Mouse (Mus musculus) lung, postnatal 0 days (tissue): Measurements from ENCODE around the gene Dnajc8. TPM values are rescaled to one million over a fixed set of nuclear protein-coding genes. Genes with fewer than 3 reads are reported as not detected.

Experiments
- ATAC-seq: fragments of 200-750 bp; cut with Nextera tagmentation; 2 replicates; pipeline ENCODE4 v1.8.0; 2017; ENCODE audit warnings: moderate library complexity
- DNase-seq: peaks from one replicate; pipeline ENCODE4 v3.0.0-alpha.2; 2016; ENCODE audit warnings: low spot score
- H3K27ac ChIP-seq: fragments of 300-500 bp; sonication (generic); 2 replicates; pipeline ENCODE4 v1.5.1; 2014; ENCODE audit warnings: antibody characterized with exemption, mild to moderate bottlenecking, low read length, mixed read lengths
- H3K27me3 ChIP-seq: fragments of 300-500 bp; sonication (generic); replicated peaks from 2 replicates; pipeline ENCODE4 v1.6.1; 2014; ENCODE audit warnings: low read length, mixed read lengths; ENCODE audit not compliant: insufficient read depth
- H3K36me3 ChIP-seq: fragments of 300-500 bp; sonication (generic); 2 replicates; pipeline ENCODE4 v1.6.1; 2014; ENCODE audit warnings: low read length, mixed read lengths; ENCODE audit not compliant: insufficient read depth
- H3K4me1 ChIP-seq: fragments of 300-500 bp; sonication (generic); 2 replicates; pipeline ENCODE4 v1.6.1; 2014; ENCODE audit warnings: antibody characterized with exemption, low read depth, low read length, mixed read lengths; ENCODE audit not compliant: insufficient read depth
- H3K4me2 ChIP-seq: fragments of 300-500 bp; sonication (generic); replicated peaks from 2 replicates; pipeline ENCODE4 v1.6.1; 2014; ENCODE audit warnings: low read depth, mild to moderate bottlenecking, low read length, moderate library complexity, mixed read lengths
- H3K4me3 ChIP-seq: fragments of 300-500 bp; sonication (generic); 2 replicates; pipeline ENCODE4 v1.5.1; 2014; ENCODE audit warnings: low read depth, low read length
- H3K9ac ChIP-seq: fragments of 300-500 bp; sonication (generic); replicated peaks from 2 replicates; pipeline ENCODE4 v1.6.1; 2014; ENCODE audit warnings: low read depth, mild to moderate bottlenecking
- H3K9me3 ChIP-seq: fragments of 300-500 bp; sonication (generic); 2 replicates; pipeline ENCODE4 v1.6.1; 2016; ENCODE audit warnings: low read length, mixed read lengths
- CTCF ChIP-seq: IDR thresholded peaks from 2 replicates; pipeline ENCODE4 v1.5.1; 2016; ENCODE audit warnings: antibody characterized with exemption, mild to moderate bottlenecking
- EP300 ChIP-seq: IDR thresholded peaks from 2 replicates; pipeline ENCODE4 v1.6.1; 2016; ENCODE audit warnings: antibody characterized with exemption, mild to moderate bottlenecking, control low read depth
- WGBS: fragments of 180-500 bp; shearing (Covaris S2); extraction: QIAGEN DNeasy Blood & Tissue Kit; methylation state at CpG from one replicate; pipeline ENCODE4 v1.1.7; 2014; 5-methylcytosine and 5-hydroxymethylcytosine counted together
- polyA plus RNA-seq: library from polyadenylated mRNA; unstranded; fragments of >200 nt; fragmentation: Nextera tagmentation; extraction: Ambion mirVana; gene quantifications from 2 replicates; pipeline ENCODE4 v1.2.1, GENCODE M21; 2015

The Dnajc8 gene
- polyA plus RNA-seq, 1 experiment from 2014 or later = 182 TPM

DNA sequence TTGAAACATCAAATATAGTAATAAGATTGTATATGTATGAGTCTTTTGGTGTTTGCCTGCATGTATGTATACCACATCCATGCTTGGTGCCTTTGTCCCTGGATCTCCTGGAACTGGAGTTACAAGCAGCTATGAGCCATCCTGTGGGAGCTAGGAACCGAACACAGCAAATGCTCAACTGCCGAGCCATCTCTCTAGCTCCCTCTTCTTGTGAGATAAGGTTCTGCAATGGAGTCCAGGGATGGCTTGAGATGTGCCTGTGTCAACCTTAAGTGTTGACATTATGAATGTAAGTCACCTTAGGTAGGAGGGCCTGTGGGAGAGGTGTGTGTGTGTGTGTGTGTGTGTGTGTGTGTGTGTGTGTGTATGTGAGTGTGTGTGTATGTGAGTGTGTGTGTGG lies 8.7 kb upstream of the Dnajc8 start:
- 43% methylated on average over 2 of the region's 2 CpGs for WGBS
- Histone ChIP-seq H3K4me2 (no peak overlapping the region), H3K27ac (no peak overlapping the region), H3K27me3 (no peaks in the 10 kb centered on the region), H3K36me3 (no peaks in the 10 kb centered on the region), H3K9ac (no peak overlapping the region), H3K9me3 (no peaks in the 10 kb centered on the region), H3K4me3 (no peak overlapping the region), H3K4me1 (no peaks in the 10 kb centered on the region)
- DNase-seq (no peak), ATAC-seq (no peak)
- no peak for TF ChIP-seq EP300
- TF ChIP-seq CTCF = peak; percentile 60

DNA sequence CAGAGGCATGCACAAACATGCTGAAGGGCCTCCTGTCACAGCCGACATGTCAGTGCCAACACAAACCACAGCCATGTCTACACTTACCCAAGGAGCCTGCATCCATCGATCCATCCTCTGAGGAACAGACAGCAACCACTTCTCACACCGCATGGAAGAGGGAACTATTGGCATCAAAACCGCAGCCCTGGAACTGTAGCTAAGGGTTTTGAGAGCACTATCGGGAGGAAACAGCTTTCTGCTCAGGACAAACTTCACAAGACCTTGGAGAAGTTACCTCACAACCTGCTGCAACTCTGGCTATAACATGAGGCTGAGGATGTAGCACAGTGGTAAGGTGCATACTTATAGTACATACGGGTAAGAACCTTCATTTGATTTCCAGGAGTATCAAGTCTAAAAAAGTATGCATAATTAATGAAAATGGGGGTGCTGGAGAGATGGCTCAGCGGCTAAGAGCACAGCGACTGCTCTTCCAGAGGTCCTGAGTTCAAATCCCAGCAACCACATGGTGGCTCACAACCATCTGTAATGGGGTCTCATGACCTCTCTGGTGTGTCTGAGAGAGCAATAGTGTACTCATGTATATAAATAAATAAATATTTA lies 7.3 kb upstream of the Dnajc8 start:
- H3K4me2 ChIP-seq = no peak overlapping the region
- 81% methylated on average over 8 of the region's 8 CpGs for WGBS
- H3K4me1 ChIP-seq = 0 out of 2 replicates have a peak, but pooled peaks cover 6% of the 10 kb centered on the region
- H3K9ac ChIP-seq = no peak overlapping the region
- H3K27me3 ChIP-seq = no peaks in the 10 kb centered on the region
- ATAC-seq (no peak), DNase-seq (no peak)
- H3K36me3 ChIP-seq = no peaks in the 10 kb centered on the region
- H3K4me3 ChIP-seq = no peak overlapping the region
- no peak overlapping the region for H3K27ac ChIP-seq
- H3K9me3 ChIP-seq = no peaks in the 10 kb centered on the region
- TF ChIP-seq EP300 = no peak
- TF ChIP-seq CTCF = no peak

DNA sequence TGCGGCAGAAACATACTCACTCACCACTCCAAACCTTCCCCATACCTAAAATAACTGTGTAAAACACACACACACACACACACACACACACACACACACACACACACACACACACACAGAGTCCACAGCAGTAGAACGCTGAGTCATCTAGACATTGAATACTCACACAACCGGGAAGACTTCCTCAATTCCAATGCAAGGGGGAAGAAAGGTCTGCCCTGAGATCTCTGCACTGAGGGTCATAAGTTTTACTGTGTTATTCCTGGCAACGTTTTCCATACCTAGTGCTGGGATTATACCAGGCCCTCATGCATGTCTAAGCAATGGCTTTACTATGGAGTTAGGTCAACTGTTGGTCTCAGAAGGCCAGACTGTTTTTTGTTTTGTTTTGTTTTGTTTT lies 6.0 kb upstream of the Dnajc8 start:
- Histone ChIP-seq H3K4me1 (0 out of 2 replicates have a peak, but pooled peaks cover 6% of the 10 kb centered on the region), H3K27me3 (no peaks in the 10 kb centered on the region), H3K4me3 (no peak overlapping the region), H3K9ac (no peak overlapping the region), H3K9me3 (no peaks in the 10 kb centered on the region), H3K27ac (no peak overlapping the region), H3K4me2 (no peak overlapping the region), H3K36me3 (no peaks in the 10 kb centered on the region)
- WGBS = 68% methylated on average over 4 of the region's 4 CpGs
- ATAC-seq (no peak), DNase-seq (peak; percentile 44)
- TF ChIP-seq EP300 (no peak), CTCF (no peak)

DNA sequence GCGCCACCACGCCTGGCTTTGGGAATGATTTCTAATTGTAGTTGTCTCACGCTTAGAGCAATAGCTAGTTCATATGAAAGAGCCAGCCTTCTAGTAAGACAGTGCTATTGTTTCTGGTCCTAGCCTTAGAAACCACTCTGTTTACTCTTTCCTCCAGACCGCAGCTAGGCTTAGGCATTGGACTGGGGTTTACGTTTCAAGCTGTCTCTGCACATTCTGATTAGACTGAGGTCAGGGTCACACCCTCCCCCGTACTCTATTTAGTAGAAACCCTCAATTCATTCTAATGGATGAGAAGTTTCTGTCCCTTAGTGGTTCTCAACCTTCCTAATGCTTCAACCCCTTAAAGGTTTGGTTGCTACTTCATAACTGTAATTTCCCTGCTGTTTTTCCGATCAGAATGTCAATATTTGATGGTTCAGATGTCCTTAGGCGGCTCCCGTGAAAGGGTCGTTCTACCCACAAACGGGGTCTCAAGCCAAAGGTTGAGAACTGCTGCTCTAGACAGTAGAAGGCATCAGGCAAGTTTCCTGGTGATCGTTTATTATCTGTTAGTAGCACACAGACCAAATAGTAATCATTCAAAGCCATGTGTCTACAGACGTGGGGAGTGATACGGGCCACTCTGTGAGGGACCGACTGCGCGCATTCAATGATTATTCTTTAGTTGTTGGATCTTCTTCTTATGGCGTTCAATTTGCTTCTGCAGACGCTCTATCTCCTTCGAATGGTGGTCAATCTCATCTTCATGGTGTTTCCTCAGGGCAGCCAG lies 5.1 kb upstream of the Dnajc8 start:
- H3K36me3 ChIP-seq = no peaks in the 10 kb centered on the region
- no peaks in the 10 kb centered on the region for H3K27me3 ChIP-seq
- no peak for DNase-seq
- no peak overlapping the region for H3K9ac ChIP-seq
- no peaks in the 10 kb centered on the region for H3K9me3 ChIP-seq
- no peak overlapping the region for H3K4me2 ChIP-seq
- H3K27ac ChIP-seq = no peak overlapping the region
- TF ChIP-seq CTCF (no peak), EP300 (no peak)
- ATAC-seq = no peak
- H3K4me3 ChIP-seq = no peak overlapping the region
- 89% methylated on average over 20 of the region's 20 CpGs for WGBS
- H3K4me1 ChIP-seq = 0 out of 2 replicates have a peak, but pooled peaks cover 6% of the 10 kb centered on the region

DNA sequence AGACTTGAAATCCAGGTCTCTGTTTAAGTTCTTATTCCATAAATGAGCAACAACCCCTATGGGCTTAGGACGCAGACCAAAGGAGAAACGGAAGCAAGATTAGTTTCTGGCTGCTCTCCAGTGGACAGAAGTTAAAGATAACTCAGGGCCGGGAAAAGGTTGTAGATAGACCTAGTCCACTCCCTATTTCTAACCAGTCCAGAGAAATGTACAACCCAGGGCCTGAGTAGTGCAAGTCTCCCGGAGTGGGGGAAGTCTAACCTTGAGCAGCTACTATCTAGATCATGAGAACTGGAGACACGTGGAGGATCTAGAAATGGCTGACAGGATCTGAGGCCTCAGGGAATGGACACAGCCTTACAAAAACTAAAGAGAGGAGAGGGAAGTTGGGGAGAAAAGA lies 2.9 kb upstream of the Dnajc8 start:
- WGBS = 1% methylated on average over 5 of the region's 5 CpGs
- H3K9ac ChIP-seq = peak overlapping the region; percentile 65
- peaks cover 6% of the 10 kb centered on the region; the same call in 1 of the 2 replicates for H3K4me1 ChIP-seq
- H3K36me3 ChIP-seq = no peaks in the 10 kb centered on the region
- no peak for ATAC-seq
- H3K9me3 ChIP-seq = no peaks in the 10 kb centered on the region
- no peak for DNase-seq
- no peaks in the 10 kb centered on the region for H3K27me3 ChIP-seq
- H3K27ac ChIP-seq = peak overlapping the region; percentile 82
- TF ChIP-seq EP300 (no peak), CTCF (no peak)
- peak overlapping the region; percentile 72 for H3K4me3 ChIP-seq
- peak overlapping the region; percentile 71 for H3K4me2 ChIP-seq

DNA sequence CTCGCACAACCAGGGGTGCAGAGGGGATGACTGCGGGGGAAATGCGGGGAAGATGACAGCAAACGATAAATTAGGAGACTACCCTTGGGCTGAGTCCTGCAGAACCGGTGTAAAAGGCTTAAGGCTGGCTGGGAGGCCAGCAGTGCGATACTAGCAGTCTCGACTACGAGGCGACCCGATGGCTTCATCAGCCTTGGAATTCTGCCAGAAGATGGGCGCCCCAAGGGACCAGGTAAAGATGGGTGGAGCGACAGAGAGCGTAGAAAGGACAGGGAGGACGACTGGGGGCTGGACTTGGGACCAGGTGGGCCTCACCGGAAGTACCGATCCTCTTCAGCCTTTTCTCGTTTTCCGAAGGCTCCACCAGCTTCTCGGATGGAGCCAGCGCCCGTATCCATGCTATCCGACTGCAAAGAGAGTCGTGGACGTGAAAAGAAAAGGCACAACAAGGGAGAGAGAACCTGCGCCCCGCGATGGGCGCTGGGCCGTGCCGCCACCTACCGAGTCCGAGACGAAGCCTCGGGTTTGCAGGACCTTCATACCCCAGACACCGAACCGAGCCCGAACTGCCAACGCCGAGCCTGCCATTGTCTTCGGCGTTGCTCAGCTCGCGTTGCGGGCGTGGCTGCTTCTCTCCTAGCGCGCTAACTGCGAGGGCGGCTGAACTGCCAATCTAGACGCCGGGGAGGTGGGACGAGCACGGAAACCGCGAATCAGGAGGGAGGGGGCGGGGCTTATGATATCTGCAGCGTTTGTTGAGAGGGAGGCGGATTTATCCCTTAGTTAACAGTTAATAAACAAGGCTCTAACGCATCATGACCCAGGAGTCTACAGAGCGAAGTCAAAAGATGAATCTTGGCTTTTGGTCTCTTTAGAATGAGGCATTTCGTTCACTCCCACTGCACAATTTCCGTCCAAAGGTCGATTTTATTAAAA lies 2.1 kb upstream of the Dnajc8 start, which contains the start of gene Atpif1:
Atpif1 (minus strand) TSS at position 679 of the 936 bp plus-strand sequence.
- ATAC-seq (peak; percentile 88), DNase-seq (peak; percentile 98)
- peak within 1 kb of the TSS; percentile 82 for H3K27ac ChIP-seq
- H3K9ac ChIP-seq = peak within 1 kb of the TSS; percentile 65
- H3K4me2 ChIP-seq = peak within 1 kb of the TSS; percentile 71
- H3K4me1 ChIP-seq = peaks cover 6% of the 10 kb centered on the region; the same call in 1 of the 2 replicates
- H3K4me3 ChIP-seq = peak within 1 kb of the TSS; percentile 72
- H3K9me3 ChIP-seq = no peaks in the 10 kb centered on the region
- no peak for TF ChIP-seq EP300
- TF ChIP-seq CTCF = peak; percentile 5; the same call in 1 of the 2 replicates
- WGBS = under 1% methylated on average over 61 of the region's 63 CpGs
- H3K36me3 ChIP-seq = no peaks in the 10 kb centered on the region
- H3K27me3 ChIP-seq = no peaks in the 10 kb centered on the region
